Mouse (Mus musculus) cerebellum, adult (tissue): Measurements from ENCODE around the gene Map3k9.
A peak's percentile ranks its signal among the peaks of the same experiment; 100 is the strongest.

ENCODE experiments used
- ATAC-seq: cut with Nextera tagmentation; 2 replicates; pipeline ENCODE4 v1.9.2; 2017; ENCODE audit warnings: mild to moderate bottlenecking, moderate library complexity, mixed read lengths; ENCODE audit not compliant: insufficient number of reproducible peaks, low FRiP score, low TSS enrichment

Map3k9 gene

GRCm38 (mm10) chr12:81781105-81781909 lies at the start of gene Map3k9:
Map3k9 (minus strand) TSS chr12:81781175.
- peak; percentile 98 for ATAC-seq

GRCm38 (mm10) chr12:81828355-81828754 lies 47.4 kb upstream of the Map3k9 start:
- no peak for ATAC-seq

- peak; percentile 64; the same call in 1 of the 2 replicates for ATAC-seq
Observed at GRCm38 (mm10) chr12:81822778-81823480, 42.0 kb upstream of the Map3k9 start.

- ATAC-seq = no peak
Observed at GRCm38 (mm10) chr12:81822176-81822575, 41.2 kb upstream of the Map3k9 start.

- 0 out of 2 replicates have a peak, but pooled peaks have one; percentile 49 for ATAC-seq
Observed at GRCm38 (mm10) chr12:81820700-81821099, 39.7 kb upstream of the Map3k9 start.

GRCm38 (mm10) chr12:81817126-81817505 lies 36.1 kb upstream of the Map3k9 start:
- no peak for ATAC-seq

- ATAC-seq = no peak
Observed at GRCm38 (mm10) chr12:81816330-81817125, 35.6 kb upstream of the Map3k9 start.

- no peak for ATAC-seq
Observed at GRCm38 (mm10) chr12:81814742-81815141, 33.8 kb upstream of the Map3k9 start.

GRCm38 (mm10) chr12:81810417-81810816 lies 29.4 kb upstream of the Map3k9 start:
- no peak for ATAC-seq

GRCm38 (mm10) chr12:81808596-81808995 lies 27.6 kb upstream of the Map3k9 start:
- no peak for ATAC-seq

GRCm38 (mm10) chr12:81807953-81808352 lies 27.0 kb upstream of the Map3k9 start:
- ATAC-seq = no peak

- ATAC-seq = no peak
Observed at GRCm38 (mm10) chr12:81807529-81807837, 26.5 kb upstream of the Map3k9 start.

- ATAC-seq = peak; percentile 63
Observed at GRCm38 (mm10) chr12:81806759-81807528, 26.0 kb upstream of the Map3k9 start.

GRCm38 (mm10) chr12:81806114-81806513 lies 25.1 kb upstream of the Map3k9 start:
- no peak for ATAC-seq

- no peak for ATAC-seq
Observed at GRCm38 (mm10) chr12:81803803-81804202, 22.8 kb upstream of the Map3k9 start.

GRCm38 (mm10) chr12:81803016-81803415 lies 22.0 kb upstream of the Map3k9 start:
- ATAC-seq = no peak

GRCm38 (mm10) chr12:81801134-81801533 lies 20.2 kb upstream of the Map3k9 start:
- ATAC-seq = no peak

- ATAC-seq = no peak; the same call in 1 of the 2 replicates
Observed at GRCm38 (mm10) chr12:81796541-81796940, 15.6 kb upstream of the Map3k9 start.

GRCm38 (mm10) chr12:81792511-81793218 lies 11.7 kb upstream of the Map3k9 start:
- no peak for ATAC-seq

- no peak for ATAC-seq
Observed at GRCm38 (mm10) chr12:81789499-81789898, 8.5 kb upstream of the Map3k9 start.
